Mouse (Mus musculus) heart, adult 2 months (tissue): ENCODE measurements around the gene Gm47995.

ENCODE experiments used
- CTCF ChIP-seq: fragments of 200-600 bp; IDR thresholded peaks from 2 replicates; pipeline ENCODE4 v1.8.1; 2022; ENCODE audit warnings: antibody characterized with exemption, mild to moderate bottlenecking, moderate library complexity
- EP300 ChIP-seq: fragments of 200-500 bp; IDR thresholded peaks from 2 replicates; pipeline ENCODE4 v1.6.1; 2011; ENCODE audit warnings: low read depth, low read length, control low read depth; ENCODE audit not compliant: insufficient read depth
- POLR2A ChIP-seq: fragments of 200-500 bp; IDR thresholded peaks from 2 replicates; pipeline ENCODE4 v1.6.1; 2011; ENCODE audit warnings: mild to moderate bottlenecking, low read depth, low read length, control low read depth; ENCODE audit not compliant: insufficient read depth

DNA sequence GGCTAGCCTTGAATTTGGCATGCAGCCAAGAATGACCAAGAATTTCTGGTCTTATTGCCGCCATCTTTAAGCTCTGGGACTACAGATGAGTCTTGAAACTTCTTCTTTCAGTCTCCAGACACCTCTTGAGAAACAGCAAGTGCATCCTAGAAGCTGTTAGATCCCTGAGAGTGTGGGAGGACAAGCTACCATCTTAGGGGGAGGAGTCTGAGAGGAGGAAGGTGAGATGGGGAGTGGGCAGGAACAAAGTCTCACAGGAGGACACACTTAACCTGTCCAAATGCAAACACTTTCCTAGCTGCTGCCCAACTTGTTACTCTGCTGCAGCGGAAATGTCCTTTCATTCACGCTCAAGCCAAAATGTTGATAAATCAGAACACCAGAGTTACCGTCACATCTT, 46.5 kb downstream of the Gm47995 start:
- TF ChIP-seq CTCF (no peak), EP300 (no peak), POLR2A (no peak)
